In genomic region chr3:79970070-79970469, GRCm38 (mm10) we compare ENCODE assay signal across 17 mouse cellular contexts.
DNase-seq lines count a peak whose midpoint lies in the region; ATAC-seq and TF ChIP-seq lines count a peak whose summit lies in the region.
"Had no signal": no experiment of that assay in that cellular context is flagged by ENCODE, and none has a peak within 500 bp of the region (broad histone marks: within the 10 kb centered on the region; RNA-seq: fewer than 3 reads in every experiment).

No protein-coding gene starts in this region.

- H3K4me2 ChIP-seq in liver, embryonic 13.5 days = no peak overlapping the region
- no peak overlapping the region for H3K4me2 ChIP-seq in hindbrain, embryonic 14.5 days (replicated peaks)

- intact Hi-C loops in gastrocnemius, adult 2 months (cut with DNase I) = loop anchor here (10.0 kb wide), 1 partner anchor 85 kb away; no protein-coding TSS in a partner anchor
- intact Hi-C loops in left cerebral cortex, postnatal 4 days (cut with DNase I) = no loop called here
- intact Hi-C loops in left cerebral cortex, postnatal 25 days (cut with DNase I) = loop anchor here (10.0 kb wide), 1 partner anchor 85 kb away; the partner anchor contains the start of gene Fam198b
- intact Hi-C loops in gastrocnemius, postnatal 14 days (cut with DNase I; ENCODE audit: low total_unique reads) = no loop called here

- H3K9ac ChIP-seq in liver, embryonic 13.5 days = no peak overlapping the region
- no peak overlapping the region for H3K9ac ChIP-seq in hindbrain, embryonic 14.5 days

- H3K4me1 ChIP-seq in liver, embryonic 13.5 days (replicated peaks) = peaks cover 36% of the 10 kb centered on the region
- no peaks in the 10 kb centered on the region; the same call in 1 of the 2 replicates for H3K4me1 ChIP-seq in hindbrain, embryonic 14.5 days (replicated peaks; ENCODE audit: control insufficient read depth, insufficient read depth, low read length)

- peak overlapping the region; percentile 50 for H3K27ac ChIP-seq in gastrocnemius, adult 2 months
- H3K27ac ChIP-seq in liver, embryonic 13.5 days = no peak overlapping the region
- H3K27ac ChIP-seq in hindbrain, embryonic 14.5 days = no peak overlapping the region
- H3K27ac ChIP-seq: layer of hippocampus, adult 2 months had no signal

- H3K36me3 ChIP-seq in liver, embryonic 13.5 days = no peaks in the 10 kb centered on the region
- H3K36me3 ChIP-seq in hindbrain, embryonic 14.5 days (replicated peaks; ENCODE audit: control insufficient read depth, insufficient read depth) = no peaks in the 10 kb centered on the region

- peak; percentile 61 for ATAC-seq in liver, embryonic 13.5 days (ENCODE audit: low read depth)
- no peak for ATAC-seq in hindbrain, embryonic 14.5 days (ENCODE audit: low FRiP score)
- ATAC-seq: hindbrain, embryonic 16.5 days; midbrain, embryonic 16.5 days had no signal

- WGBS in liver, embryonic 13.5 days (ENCODE audit: insufficient replicate concordance) = 43% methylated on average over 2 of the region's 2 CpGs
- WGBS in hindbrain, embryonic 14.5 days = 75% methylated on average over 2 of the region's 2 CpGs

- no peak overlapping the region for H3K4me3 ChIP-seq in gastrocnemius, adult 2 months
- H3K4me3 ChIP-seq in liver, embryonic 13.5 days (replicated peaks) = no peak overlapping the region
- H3K4me3 ChIP-seq in hindbrain, embryonic 14.5 days (replicated peaks; ENCODE audit: low read length) = no peak overlapping the region
- H3K4me3 ChIP-seq: layer of hippocampus, adult 2 months; megakaryocyte, embryonic 14.5 days had no signal

- peak; percentile 41 for DNase-seq in gastrocnemius, adult 2 months
- DNase-seq in gastrocnemius, adult 8-10 months (ENCODE audit: low spot score in 2 of 2) = no peak
- peak; percentile 4 for DNase-seq in left cerebral cortex, postnatal 4 days
- DNase-seq in left cerebral cortex, postnatal 25 days (ENCODE audit: low spot score in 2 of 2) = no peak
- DNase-seq in gastrocnemius, postnatal 14 days = peak; percentile 36
- no peak for DNase-seq in liver, embryonic 13.5 days
- DNase-seq in thymus, postnatal 4 days = no peak
- DNase-seq in hindbrain, embryonic 14.5 days (ENCODE audit: low spot score) = no peak
- DNase-seq: B cell, adult 2 months; cerebellum, postnatal 14 days; kidney, adult 18-20 months; kidney, postnatal 10 days; spleen, adult 18-20 months had no signal

- H3K9me3 ChIP-seq in liver, embryonic 13.5 days (replicated peaks) = no peaks in the 10 kb centered on the region
- H3K9me3 ChIP-seq in hindbrain, embryonic 14.5 days (ENCODE audit: control insufficient read depth, low read length) = no peaks in the 10 kb centered on the region
- H3K9me3 ChIP-seq: megakaryocyte, embryonic 14.5 days had no signal

- no peaks in the 10 kb centered on the region for H3K27me3 ChIP-seq in liver, embryonic 13.5 days
- H3K27me3 ChIP-seq in hindbrain, embryonic 14.5 days (ENCODE audit: control insufficient read depth, insufficient read depth, low read length) = no peaks in the 10 kb centered on the region
- H3K27me3 ChIP-seq: megakaryocyte, embryonic 14.5 days had no signal

- no peak for TF ChIP-seq CTCF in gastrocnemius, adult 2 months (IDR thresholded peaks at IDR 0.05)

Comparison
In these comparisons a context has a peak if more than half of its experiments do, and no peak if none do; other contexts are left out.
1. DNase-seq: peak in gastrocnemius, adult 2 months (single experiment), left cerebral cortex, postnatal 4 days (single experiment) and gastrocnemius, postnatal 14 days (single experiment); none in gastrocnemius, adult 8-10 months (0 of 2), left cerebral cortex, postnatal 25 days (0 of 2), liver, embryonic 13.5 days (single experiment), thymus, postnatal 4 days (single experiment) and hindbrain, embryonic 14.5 days (single experiment).
2. intact Hi-C loops: an anchor here in gastrocnemius, adult 2 months (10.0 kb wide) and left cerebral cortex, postnatal 25 days (10.0 kb wide); none called in left cerebral cortex, postnatal 4 days and gastrocnemius, postnatal 14 days.